Mouse (Mus musculus) heart, embryonic 13.5 days (tissue): ENCODE measurements around the gene Cep85l. TPM values are rescaled to one million over a fixed set of nuclear protein-coding genes. Genes with fewer than 3 reads are reported as not detected.

Experiments used
- ATAC-seq: fragments of 200-750 bp; cut with Nextera tagmentation; 2 replicates; pipeline ENCODE4 v1.8.0; 2017; ENCODE audit warnings: moderate TSS enrichment; ENCODE audit not compliant: insufficient number of reproducible peaks, low FRiP score, low TSS enrichment; ENCODE audit errors: extremely low read depth
- H3K27ac ChIP-seq: fragments of 300-500 bp; sonication (generic); replicated peaks from 2 replicates; pipeline ENCODE4 v1.5.1; 2015; ENCODE audit warnings: moderate library complexity, mild to moderate bottlenecking, inconsistent platforms
- H3K27me3 ChIP-seq: fragments of 300-500 bp; sonication (generic); replicated peaks from 2 replicates; pipeline ENCODE4 v1.6.1; 2015; ENCODE audit warnings: mild to moderate bottlenecking, inconsistent platforms
- H3K36me3 ChIP-seq: fragments of 300-500 bp; sonication (generic); 2 replicates; pipeline ENCODE4 v1.6.1; 2015; ENCODE audit warnings: mild to moderate bottlenecking, inconsistent platforms
- H3K4me1 ChIP-seq: fragments of 300-500 bp; sonication (generic); 2 replicates; pipeline ENCODE4 v1.6.1; 2015; ENCODE audit warnings: inconsistent platforms
- H3K4me2 ChIP-seq: fragments of 300-500 bp; sonication (generic); 2 replicates; pipeline ENCODE4 v1.6.1; 2015; ENCODE audit warnings: inconsistent platforms, mild to moderate bottlenecking, moderate library complexity
- H3K4me3 ChIP-seq: fragments of 300-500 bp; sonication (generic); 2 replicates; pipeline ENCODE4 v1.5.1; 2015; ENCODE audit warnings: moderate library complexity, mild to moderate bottlenecking, inconsistent platforms
- H3K9ac ChIP-seq: fragments of 300-500 bp; sonication (generic); 2 replicates; pipeline ENCODE4 v1.6.1; 2015; ENCODE audit warnings: inconsistent platforms, mild to moderate bottlenecking, moderate library complexity
- H3K9me3 ChIP-seq: fragments of 300-500 bp; sonication (generic); 2 replicates; pipeline ENCODE4 v1.6.1; 2016; ENCODE audit warnings: inconsistent platforms
- WGBS: fragments of 180-500 bp; shearing (Covaris S2); methylation state at CpG from one replicate; pipeline ENCODE4 v1.1.7; 2015; ENCODE audit warnings: mixed read lengths; 5-methylcytosine and 5-hydroxymethylcytosine counted together
- polyA plus RNA-seq: library from polyadenylated mRNA; unstranded; fragments of >200 nt; fragmentation: Nextera tagmentation; extraction: Ambion mirVana; gene quantifications from 2 replicates; pipeline ENCODE4 v1.2.1, GENCODE M21; 2015

Cep85l gene
- polyA plus RNA-seq, 1 experiment from 2014 or later: 3.6 TPM

DNA sequence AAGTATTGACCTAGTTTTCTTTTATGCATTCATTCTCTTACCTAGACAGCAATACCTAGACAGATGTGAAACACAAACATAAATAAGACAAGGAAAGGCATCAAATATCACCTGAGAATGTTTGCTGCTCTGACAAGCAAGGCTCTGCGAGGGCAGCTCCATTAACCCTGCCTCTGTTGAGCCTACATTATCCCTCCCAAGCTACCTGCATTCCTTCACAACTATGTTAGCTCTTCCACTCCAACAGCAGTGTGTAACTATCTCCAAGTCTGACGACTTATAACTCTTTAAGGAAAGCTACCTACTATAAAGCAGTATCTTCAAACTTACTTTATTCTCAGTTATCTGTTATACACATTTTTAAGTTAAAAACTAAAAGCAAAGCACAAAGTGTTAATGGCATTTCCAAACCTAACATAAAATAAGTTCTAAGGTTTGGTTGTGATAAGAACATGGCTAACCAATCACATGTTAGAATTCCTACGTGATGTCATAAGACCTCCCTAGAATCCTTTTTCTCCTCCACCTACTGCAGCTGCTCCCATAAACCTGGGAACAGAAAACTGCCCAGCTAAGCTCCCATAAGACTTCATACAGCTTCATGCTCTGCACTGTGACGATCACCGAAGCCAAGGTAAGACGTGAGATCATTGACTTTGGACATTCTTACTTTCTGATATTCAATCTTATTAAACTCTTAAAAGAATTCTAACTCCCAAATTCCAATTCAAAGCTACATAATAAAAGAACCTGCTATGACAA lies 42.4 kb downstream of the Cep85l start, which contains the start of gene Pln:
Gene Pln (plus strand): TSS at position 506 of the 762 bp plus-strand sequence.
- peaks cover 44% of the 10 kb centered on the region for H3K4me1 ChIP-seq
- peak; percentile 73; the same call in 1 of the 2 replicates for ATAC-seq
- H3K9ac ChIP-seq: peak within 1 kb of the TSS; percentile 85
- WGBS: 36% methylated on average over 6 of the region's 6 CpGs
- H3K27me3 ChIP-seq: no peaks in the 10 kb centered on the region
- H3K4me2 ChIP-seq: peak within 1 kb of the TSS; percentile 69
- peak within 1 kb of the TSS; percentile 92 for H3K27ac ChIP-seq
- H3K9me3 ChIP-seq: no peaks in the 10 kb centered on the region
- no peaks in the 10 kb centered on the region; the same call in 1 of the 2 replicates for H3K36me3 ChIP-seq
- H3K4me3 ChIP-seq: peak within 1 kb of the TSS; percentile 59

- 54% methylated on average over 3 of the region's 3 CpGs for WGBS
- Histone ChIP-seq H3K4me2 (peak overlapping the region; percentile 69), H3K9me3 (no peaks in the 10 kb centered on the region), H3K4me3 (peak overlapping the region; percentile 59), H3K27me3 (no peaks in the 10 kb centered on the region), H3K27ac (peak overlapping the region; percentile 92), H3K36me3 (no peaks in the 10 kb centered on the region; the same call in 1 of the 2 replicates), H3K9ac (peak overlapping the region; percentile 84), H3K4me1 (peaks cover 53% of the 10 kb centered on the region)
- ATAC-seq: no peak
Measured at GRCm38 (mm10) chr10:53335974-53336373, 43.8 kb downstream of the Cep85l start.

DNA sequence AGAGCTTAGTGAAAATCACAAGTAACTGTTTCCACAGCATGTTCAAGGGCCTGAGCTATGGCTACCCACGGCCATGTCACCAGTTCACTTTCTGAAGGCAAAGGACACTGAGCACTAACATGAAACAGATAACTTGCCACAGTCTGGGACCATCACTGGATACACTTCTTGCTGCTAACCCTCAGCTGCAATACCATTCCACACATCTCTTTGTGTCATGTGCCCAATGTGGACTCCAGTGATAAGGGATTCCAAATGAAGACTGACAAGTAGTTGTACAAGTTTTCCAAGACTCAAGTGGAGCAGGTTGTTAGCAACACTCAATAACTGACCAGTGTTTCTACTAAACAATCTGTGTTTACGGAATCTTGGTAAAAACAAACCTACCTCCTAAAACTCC lies 44.5 kb downstream of the Cep85l start:
- Histone ChIP-seq H3K36me3 (no peaks in the 10 kb centered on the region; the same call in 1 of the 2 replicates), H3K4me2 (peak overlapping the region; percentile 69), H3K4me1 (peaks cover 59% of the 10 kb centered on the region), H3K9ac (peak overlapping the region; percentile 41; the same call in 1 of the 2 replicates), H3K9me3 (no peaks in the 10 kb centered on the region), H3K27ac (peak overlapping the region; percentile 92), H3K4me3 (no peak overlapping the region; the same call in 1 of the 2 replicates), H3K27me3 (no peaks in the 10 kb centered on the region)
- ATAC-seq: no peak
- WGBS: 44% methylated on average over 2 of the region's 2 CpGs

DNA sequence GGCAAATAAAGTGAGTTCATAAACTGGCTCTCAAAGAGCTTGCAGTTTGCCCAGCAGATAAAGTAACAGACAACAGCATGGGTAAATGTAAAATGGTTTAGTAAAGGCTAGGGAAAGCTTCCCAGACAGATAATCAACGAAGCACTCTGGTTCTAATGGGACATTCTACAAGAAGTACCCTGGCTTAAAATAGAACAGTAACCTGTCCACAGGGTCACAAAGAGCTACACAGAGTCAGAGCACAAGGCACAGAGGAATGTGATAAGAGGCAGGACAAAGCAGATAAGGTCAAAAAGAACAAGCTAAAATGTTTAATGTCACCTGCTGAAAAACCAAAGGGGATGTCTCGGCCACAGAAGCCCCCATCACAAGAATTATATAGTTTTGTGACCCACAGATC lies 47.0 kb downstream of the Cep85l start:
- Histone ChIP-seq H3K27me3 (no peaks in the 10 kb centered on the region), H3K4me1 (peaks cover 79% of the 10 kb centered on the region), H3K27ac (peak overlapping the region; percentile 92), H3K4me2 (peak overlapping the region; percentile 46), H3K9me3 (no peaks in the 10 kb centered on the region), H3K9ac (0 out of 2 replicates have a peak overlapping the region, but pooled peaks have one; percentile 25), H3K4me3 (no peak overlapping the region), H3K36me3 (no peaks in the 10 kb centered on the region)
- 18% methylated on average over 2 of the region's 2 CpGs for WGBS
- ATAC-seq: no peak

GRCm38 (mm10) chr10:53329257-53329656 lies 50.5 kb downstream of the Cep85l start:
- peak overlapping the region; percentile 91 for H3K27ac ChIP-seq
- H3K27me3 ChIP-seq: no peaks in the 10 kb centered on the region
- H3K4me3 ChIP-seq: no peak overlapping the region
- H3K9ac ChIP-seq: peak overlapping the region; percentile 68
- peaks cover 76% of the 10 kb centered on the region for H3K4me1 ChIP-seq
- ATAC-seq: no peak; the same call in 1 of the 2 replicates
- H3K36me3 ChIP-seq: no peaks in the 10 kb centered on the region
- H3K9me3 ChIP-seq: no peaks in the 10 kb centered on the region
- H3K4me2 ChIP-seq: peak overlapping the region; percentile 52
- WGBS: 19% methylated on average over 3 of the region's 3 CpGs

DNA sequence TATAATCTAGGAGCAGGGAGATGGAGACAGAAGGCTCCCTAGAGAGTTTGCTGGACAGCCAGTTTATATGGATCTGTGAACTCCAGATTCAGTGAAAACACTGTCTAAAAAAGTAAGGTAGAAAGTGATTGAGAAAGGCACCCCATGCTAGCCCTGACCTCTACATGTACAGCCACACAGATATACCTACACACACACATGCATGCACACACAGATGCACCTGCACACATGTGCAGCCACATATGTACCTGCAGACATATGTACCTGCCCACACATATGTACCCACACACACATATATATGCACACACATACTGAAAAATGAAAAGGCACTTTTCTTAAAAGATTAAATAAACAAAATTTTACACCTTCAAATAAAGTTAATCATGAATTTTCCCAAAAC lies 53.4 kb downstream of the Cep85l start:
- Histone ChIP-seq H3K4me3 (no peak overlapping the region), H3K4me1 (peaks cover 58% of the 10 kb centered on the region), H3K36me3 (peaks cover 3% of the 10 kb centered on the region; the same call in 1 of the 2 replicates), H3K9ac (no peak overlapping the region), H3K4me2 (no peak overlapping the region), H3K9me3 (no peaks in the 10 kb centered on the region), H3K27ac (peak overlapping the region; percentile 74), H3K27me3 (no peaks in the 10 kb centered on the region)
- no peak for ATAC-seq

DNA sequence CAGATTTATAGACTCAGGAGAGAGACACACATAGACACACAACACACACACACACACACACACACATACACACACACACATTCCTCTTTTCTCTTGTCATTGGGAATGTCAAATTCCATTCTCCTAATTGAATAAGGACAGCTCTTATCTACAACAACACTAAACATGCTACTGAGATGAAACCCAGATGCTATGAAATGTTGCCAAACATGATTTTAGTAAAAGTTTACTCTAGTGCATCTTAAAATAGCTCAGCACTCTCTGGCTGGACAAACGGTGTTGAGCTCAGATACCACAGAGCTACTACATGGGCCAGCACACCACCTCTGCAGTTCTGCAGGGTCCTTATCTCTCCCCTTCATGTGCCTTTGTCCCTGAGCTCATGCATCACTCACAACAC lies 55.1 kb downstream of the Cep85l start:
- ATAC-seq: peak; percentile 77; the same call in 1 of the 2 replicates
- WGBS: 0% methylated on average over 1 of the region's 1 CpGs
- Histone ChIP-seq H3K4me2 (peak overlapping the region; percentile 46), H3K27ac (peak overlapping the region; percentile 91), H3K4me3 (peak overlapping the region; percentile 1; the same call in 1 of the 2 replicates), H3K36me3 (peaks cover 3% of the 10 kb centered on the region; the same call in 1 of the 2 replicates), H3K9me3 (no peaks in the 10 kb centered on the region), H3K9ac (no peak overlapping the region), H3K27me3 (no peaks in the 10 kb centered on the region), H3K4me1 (peaks cover 50% of the 10 kb centered on the region)

DNA sequence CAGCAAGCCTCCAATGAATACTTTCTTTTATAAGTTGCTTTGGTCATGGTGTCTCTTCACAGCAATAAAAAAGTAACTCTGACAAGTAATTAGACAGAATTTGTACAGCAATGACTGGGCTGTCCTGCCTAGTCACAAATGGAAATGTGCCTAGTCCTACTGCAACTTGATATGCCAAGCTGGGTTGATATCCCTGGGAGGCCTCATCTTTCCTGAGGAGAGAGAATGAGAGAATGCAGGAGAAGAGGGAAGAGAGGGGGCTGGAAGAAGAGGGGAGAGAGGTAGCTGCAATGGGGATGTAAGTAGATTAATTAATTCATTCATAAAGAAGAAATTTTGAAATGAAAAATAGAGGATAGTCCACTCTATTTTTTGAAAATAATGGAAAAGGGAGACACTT lies 56.4 kb downstream of the Cep85l start:
- no peak overlapping the region for H3K9ac ChIP-seq
- H3K4me2 ChIP-seq: no peak overlapping the region
- peaks cover 11% of the 10 kb centered on the region for H3K36me3 ChIP-seq
- H3K4me1 ChIP-seq: peaks cover 37% of the 10 kb centered on the region
- H3K27ac ChIP-seq: peak overlapping the region; percentile 50
- no peak for ATAC-seq
- H3K27me3 ChIP-seq: no peaks in the 10 kb centered on the region
- H3K9me3 ChIP-seq: no peaks in the 10 kb centered on the region
- no peak overlapping the region for H3K4me3 ChIP-seq

DNA sequence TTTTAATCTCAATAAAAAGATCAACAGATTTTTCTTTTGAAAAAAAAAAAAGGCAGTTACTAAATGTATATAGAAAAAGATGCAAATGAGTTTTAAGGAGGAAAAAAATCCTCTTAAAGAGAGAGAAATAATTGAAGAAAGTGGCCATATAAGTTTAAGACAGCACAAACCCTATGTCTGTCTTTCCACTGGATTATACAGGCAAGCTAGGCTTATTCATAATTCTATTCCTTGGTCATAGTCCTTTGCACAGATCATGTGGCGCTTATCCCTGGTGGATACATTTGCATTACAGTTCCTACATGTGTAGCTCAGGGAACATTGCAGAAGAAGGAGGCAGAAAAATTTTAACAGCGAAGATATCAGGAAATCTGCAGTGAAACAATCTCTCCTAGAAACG lies 73.1 kb downstream of the Cep85l start:
- no peak for ATAC-seq
- 80% methylated on average over 3 of the region's 3 CpGs for WGBS
- no peaks in the 10 kb centered on the region for H3K27me3 ChIP-seq

GRCm38 (mm10) chr10:53305867-53306266 lies 73.9 kb downstream of the Cep85l start:
- Histone ChIP-seq H3K36me3 (peaks cover 6% of the 10 kb centered on the region), H3K4me2 (no peak overlapping the region), H3K9ac (no peak overlapping the region), H3K4me1 (no peaks in the 10 kb centered on the region), H3K4me3 (no peak overlapping the region), H3K9me3 (no peaks in the 10 kb centered on the region), H3K27me3 (no peaks in the 10 kb centered on the region), H3K27ac (no peak overlapping the region)
- ATAC-seq: no peak
- WGBS: 44% methylated on average over 3 of the region's 3 CpGs

More for the DNA sequence above, 73.1 kb downstream of the Cep85l start:
- Histone ChIP-seq H3K9me3 (no peaks in the 10 kb centered on the region), H3K4me2 (no peak overlapping the region), H3K4me1 (no peaks in the 10 kb centered on the region), H3K36me3 (peaks cover 3% of the 10 kb centered on the region; the same call in 1 of the 2 replicates), H3K27ac (no peak overlapping the region), H3K9ac (no peak overlapping the region), H3K4me3 (no peak overlapping the region)

- no peak overlapping the region for H3K9ac ChIP-seq
- ATAC-seq: no peak
Measured at GRCm38 (mm10) chr10:53285147-53285546, 94.6 kb downstream of the Cep85l start.

GRCm38 (mm10) chr10:53272228-53272627 lies 107.5 kb downstream of the Cep85l start:
- no peak for ATAC-seq

More at GRCm38 (mm10) chr10:53285147-53285546, 94.6 kb downstream of the Cep85l start:
- no peaks in the 10 kb centered on the region for H3K27me3 ChIP-seq
- H3K4me2 ChIP-seq: no peak overlapping the region
- no peak overlapping the region for H3K4me3 ChIP-seq
- H3K9me3 ChIP-seq: no peaks in the 10 kb centered on the region
- H3K36me3 ChIP-seq: peaks cover 40% of the 10 kb centered on the region
- H3K27ac ChIP-seq: no peak overlapping the region
- H3K4me1 ChIP-seq: no peaks in the 10 kb centered on the region

More at GRCm38 (mm10) chr10:53272228-53272627, 107.5 kb downstream of the Cep85l start:
- no peaks in the 10 kb centered on the region for H3K27me3 ChIP-seq
- no peaks in the 10 kb centered on the region for H3K4me1 ChIP-seq
- peaks cover under 1% of the 10 kb centered on the region for H3K36me3 ChIP-seq
- H3K4me3 ChIP-seq: no peak overlapping the region
- no peak overlapping the region for H3K27ac ChIP-seq
- no peak overlapping the region for H3K4me2 ChIP-seq
- H3K9ac ChIP-seq: no peak overlapping the region
- H3K9me3 ChIP-seq: no peaks in the 10 kb centered on the region
